Mouse (Mus musculus): Measurements from ENCODE around the gene Cdc14a.

Cdc14a gene

GRCm38 (mm10) chr3:116412954-116413724 is 10.7 kb downstream of the Cdc14a start:
- DNase-seq = no peak

- DNase-seq = no peak
These were observed 13.8 kb downstream of the Cdc14a start for GRCm38 (mm10) chr3:116410051-116410450.

DNA sequence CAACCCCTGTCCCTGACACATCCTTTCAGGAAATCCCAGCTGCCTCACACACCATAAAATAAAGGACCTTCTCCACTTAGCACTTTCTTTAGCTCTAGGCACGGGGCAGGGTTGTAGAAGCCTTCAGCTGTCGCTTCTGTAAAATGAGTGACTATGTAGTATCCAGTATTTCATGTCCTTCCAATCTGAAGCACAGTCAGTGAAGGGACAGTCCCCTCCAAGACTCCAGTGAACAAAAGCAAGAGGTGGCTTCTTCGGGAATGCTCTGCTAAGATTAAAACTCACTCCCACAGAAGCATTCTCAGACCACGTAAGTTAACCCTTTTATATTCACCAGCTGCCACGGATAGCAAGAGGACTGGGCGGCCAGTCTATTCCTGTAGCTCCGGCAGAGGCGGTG is 14.3 kb downstream of the Cdc14a start:
- DNase-seq = no peak

DNA sequence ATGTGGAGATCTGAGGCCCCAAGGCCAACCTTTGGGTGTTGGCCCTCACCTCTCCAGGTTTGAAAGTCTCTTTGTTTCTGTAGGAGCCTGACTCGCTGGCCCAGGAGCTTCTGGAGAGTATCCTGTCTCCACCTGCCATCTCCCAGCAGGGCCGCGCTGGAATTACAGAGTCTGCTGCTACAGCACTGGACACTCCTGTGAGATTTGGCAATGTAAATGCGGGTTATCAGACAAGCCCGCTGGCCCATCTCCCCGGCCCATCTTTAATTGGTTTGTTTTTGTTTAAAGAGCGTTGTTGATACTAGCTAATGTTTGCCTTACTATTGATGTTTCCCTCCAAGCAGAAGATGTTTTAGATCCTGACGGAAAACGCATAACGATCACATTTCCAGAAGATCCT is 15.0 kb downstream of the Cdc14a start:
- DNase-seq = no peak

GRCm38 (mm10) chr3:116405516-116405915 is 18.3 kb downstream of the Cdc14a start:
- no peak for DNase-seq

- DNase-seq = no peak
These were observed 22.4 kb downstream of the Cdc14a start for GRCm38 (mm10) chr3:116401436-116401835.

DNA sequence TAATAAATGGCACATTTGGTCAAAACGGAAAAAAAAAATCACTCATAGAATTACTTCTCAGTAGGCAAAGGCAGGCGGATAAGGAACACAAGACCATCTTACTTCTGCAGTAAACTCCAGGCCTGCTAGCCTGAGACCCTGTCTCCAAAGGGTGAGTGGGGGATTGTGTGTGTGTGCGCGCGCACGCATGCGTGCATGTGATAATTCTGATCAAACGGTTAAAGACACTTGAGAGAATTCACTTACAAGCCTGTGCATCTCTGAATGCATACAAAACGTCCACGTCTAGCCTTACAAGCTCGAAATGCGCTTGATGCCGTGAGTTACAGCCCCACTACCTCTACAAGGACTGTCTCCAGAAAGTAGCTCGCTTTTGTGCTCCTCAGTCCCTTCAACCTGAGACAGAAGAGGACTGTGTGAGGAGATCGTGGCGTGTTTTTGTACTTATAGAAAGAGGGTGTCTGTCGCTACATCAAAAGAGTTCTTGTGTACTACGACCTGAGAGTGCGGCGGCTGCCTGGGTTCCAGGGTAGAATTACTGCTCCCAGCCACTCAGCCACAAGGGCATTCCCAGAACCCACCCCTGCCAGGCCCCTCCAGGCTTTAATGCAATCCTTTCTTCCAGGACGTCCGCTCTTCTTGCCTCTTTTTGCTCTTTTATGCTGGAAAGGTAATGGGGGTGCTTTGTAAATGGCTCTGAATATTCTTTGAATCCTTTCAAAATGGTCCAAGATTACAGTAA is 24.3 kb downstream of the Cdc14a start:
- no peak for DNase-seq

DNA sequence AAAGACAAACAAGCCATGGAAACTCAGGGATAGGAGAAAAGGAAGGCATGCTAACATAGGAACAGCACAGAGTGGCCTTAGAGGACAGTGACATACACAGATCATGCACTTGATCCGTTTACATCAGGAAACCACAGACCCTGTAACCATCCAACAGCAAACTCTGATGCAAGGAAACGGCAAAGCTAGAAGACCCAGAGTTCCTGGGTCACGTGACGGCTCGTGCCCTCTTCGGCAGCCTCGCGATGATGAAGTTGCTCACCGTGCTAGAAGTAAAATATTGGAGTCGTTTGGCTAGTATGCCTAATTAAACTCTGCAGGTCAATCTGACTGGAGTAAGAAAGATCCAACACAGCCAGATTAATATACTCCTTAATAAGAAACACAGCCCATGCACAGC is 25.3 kb downstream of the Cdc14a start:
- DNase-seq = no peak

DNA sequence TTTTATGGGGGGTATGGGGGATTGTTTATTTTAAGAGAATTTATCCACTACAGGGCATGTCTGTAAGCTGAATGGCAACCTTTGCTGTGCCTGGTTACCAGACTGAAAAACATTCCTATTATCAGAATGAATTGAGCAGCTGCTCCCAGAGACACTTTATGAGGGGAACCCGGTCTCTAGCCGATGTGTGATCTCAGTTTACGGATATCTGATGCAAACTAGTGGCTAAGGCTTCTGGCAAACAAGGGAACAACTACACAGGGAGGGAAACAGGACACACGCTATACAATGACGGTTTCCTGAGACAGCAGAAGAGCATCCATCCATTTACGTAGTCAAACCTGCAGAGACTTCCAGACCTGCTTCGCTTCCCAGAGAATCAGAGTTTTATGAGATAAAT is 25.9 kb downstream of the Cdc14a start:
- no peak for DNase-seq

GRCm38 (mm10) chr3:116397341-116397740 is 26.5 kb downstream of the Cdc14a start:
- DNase-seq = no peak

DNA sequence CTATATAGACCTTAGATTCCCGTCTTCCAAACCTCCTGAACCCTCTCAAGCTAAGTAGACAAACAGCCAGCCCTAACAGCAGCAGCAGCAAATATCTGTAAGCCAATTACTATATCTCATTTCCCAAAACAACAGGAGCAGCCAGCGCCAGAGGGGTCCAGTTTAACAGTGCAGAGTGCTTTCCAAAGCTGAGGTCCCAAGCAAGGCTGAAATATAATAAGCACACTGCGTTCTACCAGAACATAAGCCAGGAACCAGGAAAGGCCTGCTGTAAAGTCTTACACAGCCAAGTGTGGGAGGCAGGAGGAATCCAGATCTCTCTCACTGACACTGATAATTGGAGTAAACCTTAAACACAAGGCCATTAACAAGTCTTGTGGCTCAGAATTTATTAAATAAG is 27.3 kb downstream of the Cdc14a start:
- DNase-seq = no peak

- no peak for DNase-seq
These were observed 28.9 kb downstream of the Cdc14a start for GRCm38 (mm10) chr3:116394885-116395390.

DNA sequence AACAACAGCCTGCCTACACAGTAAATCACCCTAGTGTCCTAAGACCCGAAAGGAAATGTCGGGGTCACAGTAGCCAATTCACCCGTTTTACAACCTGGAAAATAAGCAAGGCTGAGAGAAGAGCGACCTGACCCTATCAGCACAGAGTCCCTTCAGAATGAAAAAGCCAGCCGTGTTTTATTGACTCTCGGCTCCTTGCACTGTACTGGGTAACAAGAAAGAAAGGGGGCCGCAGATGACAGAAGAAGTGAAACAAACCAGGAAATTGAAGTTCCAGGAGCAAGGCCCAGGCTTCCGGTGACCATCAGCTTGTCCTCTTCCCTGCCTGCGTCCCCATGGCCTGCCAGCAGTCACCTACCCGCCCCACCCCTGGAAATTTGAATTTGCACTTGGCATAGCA is 32.4 kb downstream of the Cdc14a start:
- DNase-seq = no peak

- no peak for DNase-seq
These were observed 34.0 kb downstream of the Cdc14a start for GRCm38 (mm10) chr3:116389500-116390470.

DNA sequence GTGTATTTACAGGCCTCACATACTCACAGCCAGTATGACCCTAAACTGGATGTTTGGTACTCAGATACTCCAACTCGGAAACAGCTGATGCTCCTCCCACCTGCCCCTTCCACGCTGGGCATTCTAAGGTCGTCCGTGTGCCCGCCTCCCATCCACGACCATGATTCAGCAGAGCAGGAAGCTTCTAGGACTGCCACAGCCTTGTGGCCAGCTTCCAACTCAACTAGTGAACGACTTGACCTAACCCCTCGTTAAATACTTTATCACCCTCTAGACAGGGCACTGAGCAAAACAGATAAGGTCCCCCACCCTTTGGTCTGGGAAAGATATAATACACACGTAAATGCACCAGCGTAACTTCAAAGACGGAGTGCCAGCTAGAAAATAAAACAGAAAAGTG is 35.0 kb downstream of the Cdc14a start:
- no peak for DNase-seq

- no peak for DNase-seq
These were observed 36.9 kb downstream of the Cdc14a start for GRCm38 (mm10) chr3:116386886-116387285.

DNA sequence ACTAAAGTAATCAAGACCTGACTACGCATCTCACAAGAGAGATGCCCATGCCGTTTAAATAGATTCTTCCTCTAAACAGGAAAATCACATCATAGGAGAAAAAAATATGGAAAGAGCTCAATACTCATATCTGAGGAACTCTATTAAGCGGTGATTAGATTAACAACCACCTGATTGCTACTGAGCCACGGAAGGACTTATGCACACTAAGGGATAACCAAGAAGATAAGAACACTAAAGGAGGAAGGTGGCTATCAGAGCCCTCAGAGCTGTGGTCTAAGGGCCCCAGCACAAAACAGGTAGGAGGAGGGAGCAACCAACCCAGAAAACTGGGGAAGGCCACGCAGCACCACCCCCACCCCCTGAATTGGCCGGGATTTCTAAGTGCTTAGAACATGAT is 37.5 kb downstream of the Cdc14a start:
- no peak for DNase-seq

DNA sequence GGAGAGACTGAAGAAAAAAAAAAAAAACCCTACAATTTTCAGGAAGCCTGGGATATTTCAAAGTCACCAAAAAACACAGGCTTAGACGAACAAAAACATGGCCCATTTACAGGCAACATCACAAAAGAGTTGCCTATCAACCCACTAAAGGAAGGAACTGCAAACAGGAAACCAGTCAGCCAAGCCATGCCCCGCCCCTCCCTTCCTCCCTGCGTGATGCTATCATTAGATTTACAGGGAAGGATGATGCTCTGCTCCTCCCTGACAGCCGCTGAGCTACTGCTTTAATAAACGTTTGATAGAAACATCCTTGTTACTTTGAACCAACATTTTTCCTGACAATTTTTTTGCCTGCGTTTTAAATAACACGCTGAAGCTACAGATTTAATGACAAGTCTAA is 39.5 kb downstream of the Cdc14a start:
- no peak for DNase-seq

DNA sequence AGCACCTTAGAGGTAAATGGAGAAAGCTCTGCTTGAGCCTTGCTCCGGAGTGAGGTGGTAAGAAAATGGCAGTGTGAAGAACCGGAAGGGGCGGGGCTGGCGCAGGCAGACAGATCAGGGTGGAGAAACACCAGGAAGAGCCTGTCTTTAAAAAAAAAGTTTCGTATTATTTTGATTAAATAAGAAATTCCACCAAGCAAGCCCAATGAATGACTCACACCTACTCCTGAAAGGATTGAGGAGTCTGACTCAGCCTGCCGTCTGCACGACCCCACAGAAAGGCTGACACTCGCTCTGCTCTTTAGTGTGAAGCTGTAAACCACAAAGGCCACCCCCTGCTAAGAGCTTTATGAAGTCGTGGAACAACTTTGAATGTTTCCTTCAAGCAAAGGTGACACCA is 43.5 kb downstream of the Cdc14a start:
- DNase-seq = no peak

DNA sequence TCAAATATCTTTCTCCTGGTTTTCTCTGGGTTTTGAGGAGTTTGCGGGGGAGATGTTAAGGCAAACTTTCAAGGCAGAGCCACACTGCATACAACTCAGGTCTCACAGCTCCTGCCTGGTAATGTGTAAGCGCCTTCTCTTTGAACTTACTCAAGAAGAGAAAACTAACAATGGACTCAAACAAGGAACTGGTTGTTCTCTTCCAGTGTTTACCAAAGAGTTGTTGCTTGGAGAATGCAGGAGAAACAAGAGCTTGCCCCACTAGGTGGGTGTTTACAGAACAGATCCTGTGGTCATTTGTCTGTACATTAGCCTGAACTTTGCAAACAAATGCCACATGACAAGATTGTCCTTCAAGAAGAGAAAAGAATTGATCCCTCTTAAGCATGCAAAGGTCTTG is 48.4 kb downstream of the Cdc14a start:
- DNase-seq = no peak

GRCm38 (mm10) chr3:116374486-116374885 is 49.3 kb downstream of the Cdc14a start:
- DNase-seq = no peak

GRCm38 (mm10) chr3:116373196-116373595 is 50.6 kb downstream of the Cdc14a start:
- no peak for DNase-seq

DNA sequence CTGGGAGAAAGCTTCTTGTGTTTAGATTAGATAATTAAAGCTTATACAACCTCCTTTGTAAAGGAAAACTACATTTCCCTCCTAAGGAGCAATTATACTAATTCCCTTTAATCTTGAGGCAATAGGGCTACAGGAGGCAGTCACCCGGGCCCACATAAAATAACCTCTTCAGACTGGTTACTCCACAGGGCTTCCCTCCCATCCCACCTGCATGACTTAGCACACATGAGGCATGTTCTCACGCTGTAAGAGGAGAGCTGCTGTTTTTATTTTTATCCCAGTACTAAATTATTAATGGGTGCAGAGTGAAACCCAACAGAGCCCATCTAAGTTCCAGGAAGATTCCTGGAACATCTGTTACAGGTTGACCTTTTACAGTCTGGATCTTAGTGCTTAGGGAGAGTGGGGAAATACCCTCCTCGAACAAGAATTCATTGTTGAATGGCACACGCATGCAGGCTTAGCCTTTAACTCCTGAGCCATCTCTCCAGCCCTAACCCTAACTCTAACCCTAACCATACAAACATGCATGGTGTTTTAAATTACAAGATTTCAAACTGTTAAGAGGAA is 54.9 kb downstream of the Cdc14a start:
- DNase-seq = no peak
